Mouse (Mus musculus) embryonic facial prominence, embryonic 11.5 days (tissue): ENCODE data around the gene Ergic3. TPM values are rescaled to one million over a fixed set of nuclear protein-coding genes. Genes with fewer than 3 reads are reported as not detected.

Source experiments
- polyA plus RNA-seq: library from polyadenylated mRNA; unstranded; fragments of >200 nt; fragmentation: Nextera tagmentation; extraction: Ambion mirVana; gene quantifications from 2 replicates; pipeline ENCODE4 v1.2.1, GENCODE M21; 2014

The Ergic3 gene
- polyA plus RNA-seq, 1 experiment from 2014 or later: 175 TPM

Other genes with a start within 250 kb of the Ergic3 start
- 0.70 and 0.73 TPM in 2 replicates for gene Mmp24, start 232.7 kb upstream of the Ergic3 start, polyA plus RNA-seq
- gene BC029722, start 188.6 kb upstream of the Ergic3 start, polyA plus RNA-seq: 5.7 and 6.6 TPM in 2 replicates
- gene Eif6, start 181.1 kb upstream of the Ergic3 start, polyA plus RNA-seq: 198 and 213 TPM in 2 replicates
- 0.14 and 0.15 TPM in 2 replicates for gene Fam83c, start 173.2 kb upstream of the Ergic3 start, polyA plus RNA-seq
- gene Uqcc1, start 77.7 kb upstream of the Ergic3 start, polyA plus RNA-seq: 85.3 and 87.7 TPM in 2 replicates
- not detected in 2 replicates for gene Gm15557, start 67.3 kb upstream of the Ergic3 start, polyA plus RNA-seq
- 3.2 TPM in 2 replicates for gene Gdf5, start 62.7 kb upstream of the Ergic3 start, polyA plus RNA-seq
- gene Cep250, start 51.6 kb upstream of the Ergic3 start, polyA plus RNA-seq: 13.4 and 14.0 TPM in 2 replicates
- 0.89 and 1.5 TPM in 2 replicates for gene 6430550D23Rik, start 68 bp upstream of the Ergic3 start, polyA plus RNA-seq
- gene Fer1l4, start 44.9 kb downstream of the Ergic3 start, polyA plus RNA-seq: 0.10 TPM in 1 of 2 replicates, not detected in the other
- 4.4 and 6.3 TPM in 2 replicates for gene Spag4, start 57.1 kb downstream of the Ergic3 start, polyA plus RNA-seq
- gene Cpne1, start 103.9 kb downstream of the Ergic3 start, polyA plus RNA-seq: 51.3 and 55.4 TPM in 2 replicates
- gene Rbm12, start 103.9 kb downstream of the Ergic3 start, polyA plus RNA-seq: 47.3 and 48.7 TPM in 2 replicates
- gene Gm28036, start 119.0 kb downstream of the Ergic3 start, polyA plus RNA-seq: 20.1 and 23.8 TPM in 2 replicates
- 356 and 375 TPM in 2 replicates for gene Romo1, start 136.0 kb downstream of the Ergic3 start, polyA plus RNA-seq
- 33.5 and 34.0 TPM in 2 replicates for gene Nfs1, start 136.1 kb downstream of the Ergic3 start, polyA plus RNA-seq
- 678 and 756 TPM in 2 replicates for gene Rbm39, start 172.2 kb downstream of the Ergic3 start, polyA plus RNA-seq
- 88.3 and 89.2 TPM in 2 replicates for gene Phf20, start 188.4 kb downstream of the Ergic3 start, polyA plus RNA-seq